Mouse (Mus musculus) naive thymus-derived CD4-positive, alpha-beta T cell, adult 2 months (primary cell): ENCODE results near the gene Tfap2e.
A peak's percentile ranks its signal among the peaks of the same experiment; 100 is the strongest.

Source experiments
- DNase-seq: peaks from one replicate; pipeline ENCODE4 v3.0.0-alpha.2; 2011; ENCODE audit warnings: low read depth

Gene Tfap2e

DNA sequence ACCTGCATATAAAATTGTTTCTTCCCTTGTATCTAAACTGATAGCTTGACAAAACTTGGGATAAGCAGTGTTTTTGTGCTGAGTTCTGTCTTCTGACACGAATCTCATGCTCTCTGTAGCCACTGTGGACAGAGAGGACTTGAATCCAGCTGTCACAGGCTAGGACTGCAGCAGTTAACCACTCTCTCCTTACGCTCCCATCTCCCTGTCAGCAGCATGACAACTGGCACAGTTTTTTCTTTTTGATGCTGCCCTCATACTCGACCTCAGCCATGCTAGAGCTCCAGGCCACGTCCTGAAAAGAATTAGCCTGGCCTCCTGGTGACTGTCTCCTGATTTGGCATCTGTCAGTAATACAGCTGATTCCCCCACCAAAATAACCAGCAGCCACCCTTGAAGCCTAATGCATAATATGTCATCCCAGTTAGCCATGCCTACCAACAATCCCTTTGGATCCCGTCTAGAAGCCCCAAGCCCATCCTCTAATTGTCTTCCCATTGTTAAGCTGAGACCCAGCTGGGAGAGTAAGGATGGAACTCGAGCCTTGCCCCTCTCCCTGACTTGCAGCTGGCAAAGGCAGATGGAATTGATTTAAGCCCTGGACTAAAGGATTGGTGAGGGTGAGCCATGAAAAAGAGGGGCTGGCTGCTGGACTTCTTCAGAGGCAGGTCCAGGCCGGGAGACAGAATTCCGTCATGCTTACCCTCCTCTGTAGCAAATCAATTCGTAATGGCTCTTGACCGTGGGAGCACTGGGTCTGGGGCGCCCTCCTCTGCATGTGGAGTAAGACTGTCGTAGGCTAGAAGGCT lies 29.2 kb downstream of the Tfap2e start:
- DNase-seq = no peak

DNA sequence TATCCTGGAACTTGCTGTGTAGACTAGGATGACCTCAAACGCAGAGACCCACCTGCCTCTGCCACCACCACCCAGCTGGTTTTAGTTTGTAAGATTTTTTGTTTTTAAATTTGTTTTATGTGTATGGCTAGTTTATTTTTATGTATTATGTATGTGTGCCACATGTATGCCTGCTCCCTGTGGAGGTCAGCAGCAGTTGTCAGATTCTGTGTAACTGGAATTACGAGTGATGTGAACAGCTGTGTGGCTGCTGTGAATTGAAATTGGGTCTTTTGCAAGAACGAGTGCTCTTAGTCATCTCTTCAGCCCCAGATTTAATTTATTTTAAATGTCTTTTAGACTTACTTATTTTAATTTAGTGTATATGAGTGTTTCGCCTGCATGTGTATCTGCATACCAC lies 39.1 kb downstream of the Tfap2e start:
- no peak for DNase-seq

DNA sequence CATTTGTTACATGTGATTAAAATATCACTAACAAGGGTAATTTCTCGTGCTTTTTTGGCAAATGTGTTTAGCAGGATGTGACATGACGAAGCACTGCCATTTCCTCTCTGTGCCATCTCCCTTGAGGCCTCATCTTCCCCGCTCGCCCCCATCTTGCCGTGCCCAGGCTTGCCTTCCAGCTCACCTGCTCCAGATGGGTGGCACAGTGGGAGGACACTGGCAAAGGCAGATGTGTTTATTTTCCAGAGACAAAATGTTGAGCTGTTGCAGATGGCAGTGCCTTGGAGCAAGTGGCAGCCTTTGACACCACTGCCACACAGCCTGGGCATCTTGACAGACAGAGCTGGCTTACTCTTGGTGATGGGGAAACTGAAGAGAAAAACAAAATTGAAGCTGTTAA lies 43.0 kb downstream of the Tfap2e start:
- no peak for DNase-seq

DNA sequence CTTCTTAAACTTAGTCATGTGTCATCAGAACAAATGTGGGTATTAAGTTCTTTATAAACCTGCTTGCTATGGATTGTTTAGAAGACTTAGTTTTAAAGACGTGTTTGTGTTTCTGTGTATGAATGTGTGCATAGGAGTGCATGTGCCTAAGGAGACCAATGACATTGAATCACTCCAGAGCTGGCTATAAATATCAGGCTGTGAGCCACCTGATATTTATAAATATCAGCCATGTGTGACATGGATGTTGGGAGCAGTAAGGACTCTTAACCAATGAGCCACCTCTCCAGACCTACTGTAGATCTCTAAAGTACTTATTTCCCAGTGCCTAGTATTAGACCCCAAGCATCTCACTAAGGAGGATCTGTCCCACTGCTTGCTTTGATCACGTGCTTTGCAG lies 46.6 kb downstream of the Tfap2e start:
- no peak for DNase-seq

DNA sequence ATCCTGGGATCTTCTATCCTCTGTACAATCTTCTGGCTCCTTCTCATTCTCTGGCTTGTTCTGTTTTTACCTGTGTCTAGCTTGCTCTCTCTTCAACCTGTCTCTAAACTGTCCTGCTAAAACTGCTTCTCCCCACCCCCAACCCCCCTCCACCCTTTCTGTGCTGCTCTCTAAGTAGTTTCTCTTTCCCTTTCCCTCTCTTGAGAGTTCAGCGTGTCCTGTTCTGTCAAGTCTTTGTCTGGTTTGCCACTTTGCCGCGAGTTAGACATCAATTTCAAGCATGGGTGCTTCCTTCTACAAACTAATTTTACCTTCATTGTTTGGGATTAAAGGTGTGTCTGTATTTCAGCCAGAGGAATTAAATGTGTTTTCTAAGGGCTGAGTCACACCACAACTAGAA lies 53.0 kb downstream of the Tfap2e start:
- peak; percentile 52 for DNase-seq

DNA sequence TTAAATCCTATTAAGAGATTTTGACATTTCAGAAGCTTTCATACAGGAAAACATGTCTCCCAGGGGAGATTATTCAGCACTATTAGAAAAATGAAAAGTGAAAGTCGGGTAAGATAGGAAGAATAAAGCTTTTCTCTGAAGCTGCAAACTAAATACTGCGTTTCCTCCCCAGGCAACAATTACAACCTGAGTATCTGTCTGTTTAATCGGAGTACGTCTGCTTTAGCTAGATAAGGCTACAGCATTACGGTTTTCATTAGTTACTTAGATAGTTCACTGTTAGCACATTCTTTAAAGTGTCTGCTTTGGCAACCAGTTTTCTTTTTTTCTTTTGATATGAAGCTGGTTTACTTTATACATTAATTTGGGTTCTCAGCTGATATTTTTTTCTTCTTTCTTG lies 53.7 kb downstream of the Tfap2e start:
- DNase-seq = no peak

DNA sequence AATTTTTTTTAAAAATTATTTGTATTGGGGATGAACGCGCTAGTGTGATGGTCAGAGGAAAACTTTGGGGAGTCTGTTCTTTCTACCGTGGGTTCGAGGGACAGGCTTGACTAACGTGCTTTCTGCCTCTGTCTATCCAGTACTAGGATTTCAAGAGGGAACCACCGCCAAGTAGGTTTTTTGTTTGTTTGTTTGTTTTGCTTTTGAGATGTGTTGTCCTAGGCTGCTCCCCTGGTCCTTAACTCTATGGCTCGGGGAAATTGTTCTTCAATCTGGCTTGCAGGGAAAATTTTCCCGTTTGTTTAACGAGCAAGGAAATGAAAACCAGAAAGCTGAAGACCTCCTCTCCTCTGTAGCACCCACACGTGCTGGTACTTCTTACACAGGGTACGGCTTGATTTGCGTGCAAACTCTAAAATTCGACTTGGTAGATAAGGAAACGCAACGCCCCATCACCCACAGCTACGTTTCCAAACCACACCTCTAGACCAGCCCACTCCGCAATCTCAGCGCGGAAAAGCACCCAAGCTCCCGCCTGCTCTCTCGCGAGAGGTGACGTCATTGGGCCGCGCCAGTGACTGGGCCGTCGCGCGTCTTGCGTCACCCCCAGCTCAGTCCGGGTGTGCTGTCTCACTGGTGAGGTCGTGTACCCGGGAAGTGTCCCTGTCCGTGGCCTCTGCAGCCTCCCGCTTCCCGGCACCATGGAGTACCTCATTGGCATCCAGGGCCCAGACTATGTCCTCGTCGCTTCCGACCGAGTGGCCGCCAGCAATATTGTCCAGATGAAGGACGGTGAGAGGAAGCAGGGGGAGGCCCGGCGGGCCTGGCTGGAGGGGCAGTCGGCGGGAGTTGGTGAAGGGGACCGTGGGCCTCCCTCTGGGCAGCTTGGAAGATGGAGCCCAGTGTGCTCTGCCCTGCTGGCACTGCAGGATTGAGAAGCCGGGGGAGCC lies 58.7 kb downstream of the Tfap2e start, which contains the start of gene Psmb2:
Gene Psmb2, plus strand, starts transcription at position 577 of the 950 bp plus-strand sequence.
- DNase-seq = peak; percentile 99

DNA sequence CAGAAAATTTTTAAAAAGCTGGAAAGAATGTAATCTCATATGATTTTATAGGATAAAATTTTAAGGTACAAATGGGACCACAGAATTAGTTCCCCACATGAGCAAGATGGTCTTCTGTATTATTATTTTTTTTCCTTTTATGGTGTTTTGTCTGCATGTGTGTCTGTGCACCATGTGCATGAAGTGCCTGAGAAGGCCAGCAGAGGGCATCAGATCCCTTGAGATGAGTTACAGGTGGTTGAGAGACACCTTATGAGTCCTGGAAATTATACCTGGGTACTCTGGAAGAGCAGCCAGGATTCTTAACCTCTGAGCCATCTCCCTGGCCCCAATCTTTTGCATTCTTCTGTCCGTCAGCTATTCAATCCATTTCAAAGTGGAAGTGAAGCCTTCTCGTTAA lies 69.0 kb downstream of the Tfap2e start:
- DNase-seq = no peak
